ENCODE assay signal across 23 mouse cellular contexts in genomic region chr1:170220351-170220750, GRCm38 (mm10). TPM values are rescaled to one million over a fixed set of nuclear protein-coding genes. Genes with fewer than 3 reads are reported as not detected.
DNase-seq lines count a peak whose midpoint lies in the region; ATAC-seq lines count a peak whose summit lies in the region.
"Had no signal": no experiment of that assay in that cellular context is flagged by ENCODE, and none has a peak within 500 bp of the region (broad histone marks: within the 10 kb centered on the region; RNA-seq: fewer than 3 reads in every experiment).

No protein-coding gene starts in this region.

- no peak for ATAC-seq in kidney, embryonic 14.5 days (ENCODE audit: low FRiP score, low TSS enrichment)
- ATAC-seq: forebrain, embryonic 14.5 days; forebrain, embryonic 16.5 days had no signal

- H3K4me2 ChIP-seq in kidney, embryonic 14.5 days (replicated peaks; ENCODE audit: low read depth, low read length) = no peak overlapping the region
- H3K4me2 ChIP-seq: embryonic facial prominence, embryonic 13.5 days; embryonic facial prominence, embryonic 15.5 days; forebrain, embryonic 12.5 days had no signal

- no peaks in the 10 kb centered on the region for H3K27me3 ChIP-seq in kidney, embryonic 14.5 days (ENCODE audit: control insufficient read depth, insufficient read depth, low read length)
- H3K27me3 ChIP-seq: embryonic facial prominence, embryonic 15.5 days had no signal

- H3K4me3 ChIP-seq in kidney, embryonic 14.5 days (ENCODE audit: low read length) = no peak overlapping the region
- H3K4me3 ChIP-seq: embryonic facial prominence, embryonic 13.5 days; embryonic facial prominence, embryonic 15.5 days; erythroblast, embryonic 14.5 days; forebrain, embryonic 10.5 days; forebrain, embryonic 12.5 days had no signal

- no peak overlapping the region for H3K27ac ChIP-seq in kidney, embryonic 14.5 days (ENCODE audit: low read depth, low read length)
- H3K27ac ChIP-seq: embryonic facial prominence, embryonic 13.5 days; embryonic facial prominence, embryonic 15.5 days; forebrain, embryonic 10.5 days; forebrain, embryonic 12.5 days had no signal

- H3K36me3 ChIP-seq in kidney, embryonic 14.5 days (ENCODE audit: control insufficient read depth, insufficient read depth, low read length) = no peaks in the 10 kb centered on the region
- H3K36me3 ChIP-seq: embryonic facial prominence, embryonic 13.5 days; embryonic facial prominence, embryonic 15.5 days; forebrain, embryonic 10.5 days; forebrain, embryonic 12.5 days had no signal

- H3K4me1 ChIP-seq in kidney, embryonic 14.5 days (ENCODE audit: control insufficient read depth, insufficient read depth, low read length) = no peaks in the 10 kb centered on the region
- H3K4me1 ChIP-seq: embryonic facial prominence, embryonic 13.5 days; embryonic facial prominence, embryonic 15.5 days; forebrain, embryonic 10.5 days; forebrain, embryonic 12.5 days had no signal

- H3K9me3 ChIP-seq in kidney, embryonic 14.5 days (ENCODE audit: control insufficient read depth, low read length) = no peaks in the 10 kb centered on the region
- H3K9me3 ChIP-seq: embryonic facial prominence, embryonic 13.5 days; embryonic facial prominence, embryonic 15.5 days; forebrain, embryonic 10.5 days; forebrain, embryonic 12.5 days had no signal

- peak; percentile 30 to 44 for DNase-seq in kidney, adult 8-10 months
- DNase-seq in kidney, postnatal 36 days = peak; percentile 9 to 68
- DNase-seq in kidney, adult 18-20 months = no peak
- DNase-seq: adrenal gland, adult 2 months; adrenal gland, postnatal 10 days; adrenal gland, postnatal 25 days; cerebellum, adult 11 months; cerebellum, adult 18-20 months; cerebellum, adult 8-10 months; cerebellum, adult 9-11 months; cerebellum, postnatal 14 days; cerebellum, postnatal 36 days; embryo, embryonic 11 days had no signal

- H3K9ac ChIP-seq in kidney, embryonic 14.5 days (ENCODE audit: low read depth, low read length) = no peak overlapping the region
- H3K9ac ChIP-seq: embryonic facial prominence, embryonic 13.5 days; embryonic facial prominence, embryonic 15.5 days; forebrain, embryonic 12.5 days had no signal

RNA-seq across cellular contexts. Expression of gene Uhmk1, which starts 5.2 kb away (rescaled TPM):
- polyA plus RNA-seq in kidney, embryonic 14.5 days (2014; fragmentation: Nextera tagmentation; extraction: Ambion mirVana) = 8.2 and 12.2 TPM in 2 replicates

RNA-seq across cellular contexts. Expression of gene Sh2d1b2, which starts 12.2 kb away (rescaled TPM):
- not detected in 2 replicates for polyA plus RNA-seq in kidney, embryonic 14.5 days (2014; fragmentation: Nextera tagmentation; extraction: Ambion mirVana)
- polyA plus RNA-seq: adrenal gland, adult 2 months; brain, embryonic 14.5 days; embryonic facial prominence, embryonic 11.5 days; embryonic facial prominence, embryonic 13.5 days; embryonic facial prominence, embryonic 15.5 days; erythroblast, embryonic 14.5 days; forebrain, embryonic 10.5 days; forebrain, embryonic 12.5 days; forebrain, embryonic 14.5 days had no signal

RNA-seq across cellular contexts. Expression of gene Uap1, which starts 45.6 kb away (rescaled TPM):
- 36.5 and 51.0 TPM in 2 replicates for polyA plus RNA-seq in kidney, embryonic 14.5 days (2014; fragmentation: Nextera tagmentation; extraction: Ambion mirVana)

RNA-seq across cellular contexts. Expression of gene Sh2d1b1, which starts 56.8 kb away (rescaled TPM):
- polyA plus RNA-seq in kidney, embryonic 14.5 days (2014; fragmentation: Nextera tagmentation; extraction: Ambion mirVana) = 0.11 TPM in 1 of 2 replicates, not detected in the other
- polyA plus RNA-seq: embryonic facial prominence, embryonic 11.5 days; embryonic facial prominence, embryonic 13.5 days; erythroblast, embryonic 14.5 days; forebrain, embryonic 10.5 days; forebrain, embryonic 16.5 days had no signal
